Mouse (Mus musculus): ENCODE measurements around the gene Btnl10.
A peak's percentile ranks its signal among the peaks of the same experiment; 100 is the strongest.
"Not testable (repeated sequence)": the region's sequence is repeated elsewhere in the genome, so short reads cannot be mapped to it uniquely, and the experiment has no call there.

Gene Btnl10

GRCm38 (mm10) chr11:58931576-58931975 is 13.9 kb downstream of the Btnl10 start:
- no peak for DNase-seq (ENCODE audit: low spot score)

GRCm38 (mm10) chr11:58937909-58938308 is 20.2 kb downstream of the Btnl10 start:
- no peak for DNase-seq (ENCODE audit: low spot score)

GRCm38 (mm10) chr11:58938322-58939087 is 20.8 kb downstream of the Btnl10 start, which contains the start of gene Rnf187:
Gene Rnf187 (minus strand): TSS chr11:58938916.
- peak; percentile 93 for DNase-seq (ENCODE audit: low spot score)

GRCm38 (mm10) chr11:58939088-58939439 is 21.4 kb downstream of the Btnl10 start:
- no peak for DNase-seq (ENCODE audit: low spot score)

GRCm38 (mm10) chr11:58944136-58944535 is 26.4 kb downstream of the Btnl10 start:
- no peak for DNase-seq (ENCODE audit: low spot score)

GRCm38 (mm10) chr11:58947306-58947705 is 29.6 kb downstream of the Btnl10 start:
- DNase-seq (ENCODE audit: low spot score) = no peak

GRCm38 (mm10) chr11:58947798-58948528 is 30.3 kb downstream of the Btnl10 start:
- peak; percentile 67 for DNase-seq (ENCODE audit: low spot score)

- peak; percentile 80 for DNase-seq (ENCODE audit: low spot score)
These were observed 31.1 kb downstream of the Btnl10 start, which contains the start of gene Hist3h2ba for GRCm38 (mm10) chr11:58948542-58949479. Gene Hist3h2ba (plus strand): TSS chr11:58948920.

- peak; percentile 74 for DNase-seq (ENCODE audit: low spot score)
These were observed 32.0 kb downstream of the Btnl10 start for GRCm38 (mm10) chr11:58949480-58950431.

GRCm38 (mm10) chr11:58951210-58951609 is 33.5 kb downstream of the Btnl10 start:
- DNase-seq (ENCODE audit: low spot score) = no peak

GRCm38 (mm10) chr11:58953351-58954169 is 35.9 kb downstream of the Btnl10 start:
- no peak for DNase-seq (ENCODE audit: low spot score)

- DNase-seq (ENCODE audit: low spot score) = not testable (repeated sequence)
These were observed 36.4 kb downstream of the Btnl10 start for GRCm38 (mm10) chr11:58954170-58954419.

GRCm38 (mm10) chr11:58954420-58955142 is 36.9 kb downstream of the Btnl10 start, which contains the start of the genes Hist3h2a and Trim17:
Gene Hist3h2a (plus strand): TSS chr11:58954685.
Gene Trim17 (plus strand): TSS chr11:58954685.
- peak; percentile 95 for DNase-seq (ENCODE audit: low spot score)

GRCm38 (mm10) chr11:58955143-58955867 is 37.6 kb downstream of the Btnl10 start:
- no peak for DNase-seq (ENCODE audit: low spot score)

- DNase-seq (ENCODE audit: low spot score) = no peak
These were observed 38.2 kb downstream of the Btnl10 start for GRCm38 (mm10) chr11:58955868-58956257.

- no peak for DNase-seq (ENCODE audit: low spot score)
These were observed 39.7 kb downstream of the Btnl10 start for GRCm38 (mm10) chr11:58957226-58957914.

- DNase-seq (ENCODE audit: low spot score) = no peak
These were observed 40.8 kb downstream of the Btnl10 start for GRCm38 (mm10) chr11:58958536-58958935.

- DNase-seq (ENCODE audit: low spot score) = no peak
These were observed 41.6 kb downstream of the Btnl10 start for GRCm38 (mm10) chr11:58959186-58959825.
